Mouse (Mus musculus) megakaryocyte-erythroid progenitor cell, adult 5-6 weeks (primary cell): ENCODE measurements around the gene Fndc5. TPM values are rescaled to one million over a fixed set of nuclear protein-coding genes. Genes with fewer than 3 reads are reported as not detected.
A peak's percentile ranks its signal among the peaks of the same experiment; 100 is the strongest.

Experiments used
- ATAC-seq: replicated peaks from 2 replicates; pipeline ENCODE4 v1.8.0; 2016; ENCODE audit warnings: mild to moderate bottlenecking, inconsistent platforms; ENCODE audit not compliant: severe bottlenecking, poor library complexity, low FRiP score, low TSS enrichment
- total RNA-seq, 2 experiments: library from RNA; stranded (forward) in 1 of 2; stranded (reverse) in 1 of 2; fragments of 200-1000, 215-1000 nt in 1 of 2; fragments of >200 nt in 1 of 2; fragmentation: Nextera tagmentation in 1 of 2; gene quantifications; 2 replicates each; pipeline ENCODE4 v1.2.3; 2014 to 2017

The Fndc5 gene
- total RNA-seq (2014; fragmentation: Nextera tagmentation) (not detected in 2 replicates), total RNA-seq (2017) (0.65 and 0.75 TPM in 2 replicates)

- no peak for ATAC-seq
Measured at GRCm38 (mm10) chr4:129136579-129137391, at the start of gene Fndc5. Gene Fndc5, plus strand, starts transcription at chr4:129136999.

- no peak for ATAC-seq
Measured at GRCm38 (mm10) chr4:129087850-129088249, 48.9 kb upstream of the Fndc5 start.

- ATAC-seq: no peak
Measured at GRCm38 (mm10) chr4:129095276-129095675, 41.5 kb upstream of the Fndc5 start.

- no peak for ATAC-seq
Measured at GRCm38 (mm10) chr4:129097006-129097405, 39.8 kb upstream of the Fndc5 start.

- ATAC-seq: no peak
Measured at GRCm38 (mm10) chr4:129102133-129102829, 34.5 kb upstream of the Fndc5 start.

GRCm38 (mm10) chr4:129105356-129105755 is 31.4 kb upstream of the Fndc5 start, which contains the start of gene Tmem54:
Gene Tmem54, plus strand, starts transcription at chr4:129105548.
- ATAC-seq: no peak; the same call in 1 of the 2 replicates

- ATAC-seq: no peak
Measured at GRCm38 (mm10) chr4:129106073-129106472, 30.7 kb upstream of the Fndc5 start.

GRCm38 (mm10) chr4:129107348-129107899 is 29.4 kb upstream of the Fndc5 start:
- no peak for ATAC-seq

GRCm38 (mm10) chr4:129108624-129109023 is 28.2 kb upstream of the Fndc5 start:
- ATAC-seq: no peak

GRCm38 (mm10) chr4:129110804-129111203 is 26.0 kb upstream of the Fndc5 start:
- ATAC-seq: no peak

- no peak for ATAC-seq
Measured at GRCm38 (mm10) chr4:129111350-129111749, 25.4 kb upstream of the Fndc5 start.

GRCm38 (mm10) chr4:129112231-129112630 is 24.6 kb upstream of the Fndc5 start:
- no peak for ATAC-seq

GRCm38 (mm10) chr4:129113083-129113988 is 23.5 kb upstream of the Fndc5 start:
- ATAC-seq: peak; percentile 92

GRCm38 (mm10) chr4:129116703-129117102 is 20.1 kb upstream of the Fndc5 start:
- ATAC-seq: no peak

GRCm38 (mm10) chr4:129117720-129118510 is 18.9 kb upstream of the Fndc5 start:
- no peak for ATAC-seq

GRCm38 (mm10) chr4:129119708-129120107 is 17.1 kb upstream of the Fndc5 start:
- ATAC-seq: no peak

- ATAC-seq: peak; percentile 76
Measured at GRCm38 (mm10) chr4:129120520-129121445, 16.0 kb upstream of the Fndc5 start.
